Comparison of ENCODE assay signal across 28 mouse cellular contexts in the genomic region with DNA sequence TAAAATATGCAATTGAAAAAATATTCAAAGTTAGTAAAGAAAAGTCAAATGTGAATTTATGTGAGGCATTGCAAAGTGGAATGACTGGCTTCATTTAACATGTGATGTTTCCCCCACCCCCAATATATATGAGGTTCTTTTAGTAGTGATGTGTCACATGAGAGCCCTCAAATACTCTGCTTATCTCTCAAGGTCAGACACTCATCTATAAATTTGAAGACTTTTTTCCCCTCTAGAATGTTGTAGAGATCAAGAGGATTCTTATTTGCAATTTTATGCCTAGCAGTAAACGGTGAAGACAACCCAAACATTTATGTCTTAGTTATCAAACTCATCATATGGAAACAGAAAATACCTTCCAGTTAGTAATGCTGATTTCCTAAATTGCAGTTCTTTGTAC.
"Had no signal": no experiment of that assay in that cellular context is flagged by ENCODE, and none has a peak within 500 bp of the region (broad histone marks: within the 10 kb centered on the region; RNA-seq: fewer than 3 reads in every experiment).

No protein-coding gene starts in this region.

- H3K4me2 ChIP-seq: embryonic facial prominence, embryonic 12.5 days; embryonic facial prominence, embryonic 13.5 days; embryonic facial prominence, embryonic 15.5 days; forebrain, embryonic 12.5 days; forebrain, embryonic 13.5 days; forebrain, embryonic 15.5 days had no signal

- H3K4me1 ChIP-seq: embryonic facial prominence, embryonic 10.5 days; embryonic facial prominence, embryonic 12.5 days; embryonic facial prominence, embryonic 13.5 days; embryonic facial prominence, embryonic 15.5 days; forebrain, embryonic 10.5 days; forebrain, embryonic 12.5 days; forebrain, embryonic 13.5 days; forebrain, embryonic 15.5 days had no signal

- ATAC-seq: forebrain, embryonic 13.5 days; forebrain, embryonic 14.5 days; forebrain, embryonic 15.5 days; forebrain, embryonic 16.5 days; forebrain, postnatal 0 days had no signal

- H3K4me3 ChIP-seq: embryonic facial prominence, embryonic 10.5 days; embryonic facial prominence, embryonic 12.5 days; embryonic facial prominence, embryonic 13.5 days; embryonic facial prominence, embryonic 15.5 days; erythroblast, embryonic 14.5 days; forebrain, embryonic 10.5 days; forebrain, embryonic 12.5 days; forebrain, embryonic 13.5 days; forebrain, embryonic 15.5 days; gastrocnemius, adult 2 months; heart, adult 2 months had no signal

- H3K9me3 ChIP-seq: embryonic facial prominence, embryonic 10.5 days; embryonic facial prominence, embryonic 12.5 days; embryonic facial prominence, embryonic 13.5 days; embryonic facial prominence, embryonic 15.5 days; forebrain, embryonic 10.5 days; forebrain, embryonic 12.5 days; forebrain, embryonic 13.5 days; forebrain, embryonic 15.5 days had no signal

- DNase-seq: cerebellum, adult 8-10 months; cerebellum, adult 9-10 months; cerebellum, adult 9-11 months; cerebellum, postnatal 10 days; cerebellum, postnatal 14 days; cerebellum, postnatal 25 days; cerebellum, postnatal 36 days; embryo, embryonic 11 days; forebrain, postnatal 0 days; gastrocnemius, adult 2 months; gastrocnemius, postnatal 10 days; gastrocnemius, postnatal 14 days; gastrocnemius, postnatal 25 days; gastrocnemius, postnatal 36 days; heart, adult 11 months; heart, adult 18-20 months; heart, adult 2 months had no signal

- H3K36me3 ChIP-seq: embryonic facial prominence, embryonic 10.5 days; embryonic facial prominence, embryonic 12.5 days; embryonic facial prominence, embryonic 13.5 days; embryonic facial prominence, embryonic 15.5 days; forebrain, embryonic 10.5 days; forebrain, embryonic 12.5 days; forebrain, embryonic 15.5 days had no signal

- H3K9ac ChIP-seq: embryonic facial prominence, embryonic 12.5 days; embryonic facial prominence, embryonic 13.5 days; embryonic facial prominence, embryonic 15.5 days; forebrain, embryonic 12.5 days; forebrain, embryonic 13.5 days; forebrain, embryonic 15.5 days; forebrain, postnatal 0 days had no signal

- H3K27me3 ChIP-seq: embryonic facial prominence, embryonic 12.5 days; embryonic facial prominence, embryonic 13.5 days; embryonic facial prominence, embryonic 15.5 days; forebrain, embryonic 12.5 days; forebrain, embryonic 13.5 days; forebrain, embryonic 15.5 days had no signal

- H3K27ac ChIP-seq: embryonic facial prominence, embryonic 10.5 days; embryonic facial prominence, embryonic 12.5 days; embryonic facial prominence, embryonic 13.5 days; embryonic facial prominence, embryonic 15.5 days; forebrain, embryonic 10.5 days; forebrain, embryonic 12.5 days; forebrain, embryonic 13.5 days; forebrain, embryonic 15.5 days; gastrocnemius, adult 2 months; heart, adult 2 months had no signal
